Mouse (Mus musculus): Measurements from ENCODE around the gene Smarce1.

DNA sequence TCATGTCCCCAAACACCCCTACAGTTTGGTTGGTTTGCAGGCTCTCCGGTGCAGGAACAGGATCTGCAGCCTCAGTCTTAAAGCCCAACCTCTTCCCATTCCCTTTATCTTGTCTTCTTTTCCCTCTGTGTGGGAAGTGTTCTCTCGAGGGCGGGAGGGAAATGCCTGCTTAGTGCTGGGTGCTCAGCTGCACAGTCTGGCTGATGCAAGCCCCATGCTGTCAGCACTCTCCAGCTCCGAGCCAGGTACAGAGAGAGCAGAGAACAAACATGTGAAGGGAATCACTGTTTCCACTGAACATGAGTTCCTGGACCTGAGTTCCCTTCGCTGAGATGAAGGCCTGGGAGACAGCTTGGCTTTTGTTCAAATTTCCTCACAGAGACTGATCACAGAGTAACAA is 19.4 kb upstream of the Smarce1 start:
- TF ChIP-seq POLR2A (IDR thresholded peaks at IDR 0.05; ENCODE audit: control insufficient read depth, extremely low read depth, insufficient read depth, low read length, poor library complexity) (no peak), CTCF (IDR thresholded peaks at IDR 0.05; ENCODE audit: borderline replicate concordance, control insufficient read depth, extremely low read depth, insufficient read depth, low read length, poor library complexity) (no peak)

Data from thymus, adult 2 months (tissue).